Mouse (Mus musculus): ENCODE results near the gene Gmcl1.
A peak's percentile ranks its signal among the peaks of the same experiment; 100 is the strongest.

The Gmcl1 gene

GRCm38 (mm10) chr6:86733183-86733876, at the start of gene Gmcl1:
Gmcl1 (minus strand) TSS chr6:86733383.
- peak; percentile 97 for DNase-seq (ENCODE audit: low spot score)

- no peak for DNase-seq (ENCODE audit: low spot score)
Measured at GRCm38 (mm10) chr6:86782342-86782741, 49.2 kb upstream of the Gmcl1 start.

GRCm38 (mm10) chr6:86781361-86781957, 48.3 kb upstream of the Gmcl1 start:
- DNase-seq (ENCODE audit: low spot score), result no peak

GRCm38 (mm10) chr6:86778910-86779594, 45.9 kb upstream of the Gmcl1 start:
- DNase-seq (ENCODE audit: low spot score), result no peak

GRCm38 (mm10) chr6:86777181-86777580, 44.0 kb upstream of the Gmcl1 start:
- DNase-seq (ENCODE audit: low spot score), result no peak

- DNase-seq (ENCODE audit: low spot score), result no peak
Measured at GRCm38 (mm10) chr6:86776706-86777071, 43.5 kb upstream of the Gmcl1 start.

- no peak for DNase-seq (ENCODE audit: low spot score)
Measured at GRCm38 (mm10) chr6:86776001-86776705, 43.0 kb upstream of the Gmcl1 start.

- DNase-seq (ENCODE audit: low spot score), result no peak
Measured at GRCm38 (mm10) chr6:86774937-86775336, 41.8 kb upstream of the Gmcl1 start.

- no peak for DNase-seq (ENCODE audit: low spot score)
Measured at GRCm38 (mm10) chr6:86773830-86774229, 40.6 kb upstream of the Gmcl1 start.

- DNase-seq (ENCODE audit: low spot score), result no peak
Measured at GRCm38 (mm10) chr6:86772631-86773030, 39.4 kb upstream of the Gmcl1 start.

GRCm38 (mm10) chr6:86768938-86769337, 35.8 kb upstream of the Gmcl1 start:
- DNase-seq (ENCODE audit: low spot score), result no peak

- no peak for DNase-seq (ENCODE audit: low spot score)
Measured at GRCm38 (mm10) chr6:86768186-86768776, 35.1 kb upstream of the Gmcl1 start.

GRCm38 (mm10) chr6:86767465-86767864, 34.3 kb upstream of the Gmcl1 start:
- no peak for DNase-seq (ENCODE audit: low spot score)

GRCm38 (mm10) chr6:86765637-86766059, 32.5 kb upstream of the Gmcl1 start:
- no peak for DNase-seq (ENCODE audit: low spot score)

- peak; percentile 13 for DNase-seq (ENCODE audit: low spot score)
Measured at GRCm38 (mm10) chr6:86754105-86754863, 21.1 kb upstream of the Gmcl1 start.

GRCm38 (mm10) chr6:86752843-86753485, 19.8 kb upstream of the Gmcl1 start:
- DNase-seq (ENCODE audit: low spot score), result no peak

- DNase-seq (ENCODE audit: low spot score), result no peak
Measured at GRCm38 (mm10) chr6:86750961-86751360, 17.8 kb upstream of the Gmcl1 start.

- DNase-seq (ENCODE audit: low spot score), result no peak
Measured at GRCm38 (mm10) chr6:86749817-86750216, 16.6 kb upstream of the Gmcl1 start.

GRCm38 (mm10) chr6:86747171-86747570, 14.0 kb upstream of the Gmcl1 start:
- peak; percentile 32 for DNase-seq (ENCODE audit: low spot score)

GRCm38 (mm10) chr6:86740652-86741051, 7.5 kb upstream of the Gmcl1 start:
- no peak for DNase-seq (ENCODE audit: low spot score)

- DNase-seq (ENCODE audit: low spot score), result no peak
Measured at GRCm38 (mm10) chr6:86736830-86737229, 3.6 kb upstream of the Gmcl1 start.
